Mouse (Mus musculus) right cerebral cortex, postnatal 14 days (tissue): ENCODE data around the gene Gm3285.
A peak's percentile ranks its signal among the peaks of the same experiment; 100 is the strongest.

Source experiments
- DNase-seq: peaks from one replicate; pipeline ENCODE4 v3.0.0; 2022

The Gm3285 gene

DNA sequence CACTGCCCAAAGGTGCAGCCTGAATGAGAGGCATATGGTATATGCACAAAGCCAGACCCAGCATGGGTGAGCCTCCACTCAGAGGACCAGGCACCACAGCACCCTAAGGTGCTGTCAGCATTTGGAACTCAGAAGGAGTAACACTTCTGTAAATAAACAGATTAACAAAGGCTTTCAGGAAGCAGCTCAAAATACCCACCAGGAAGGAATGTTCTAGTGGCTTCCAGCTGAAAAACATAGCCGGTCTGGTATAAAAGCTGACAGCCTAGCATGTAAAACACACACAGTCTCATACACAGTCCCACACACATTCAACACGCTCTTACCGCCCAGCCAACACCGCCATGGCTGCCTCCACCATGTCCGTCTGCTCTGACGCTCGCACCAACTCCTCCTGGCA is at the start of gene Gm3285:
TSS of gene Gm3285 (plus strand) at position 301 of the 400 bp plus-strand sequence.
- no peak for DNase-seq

DNA sequence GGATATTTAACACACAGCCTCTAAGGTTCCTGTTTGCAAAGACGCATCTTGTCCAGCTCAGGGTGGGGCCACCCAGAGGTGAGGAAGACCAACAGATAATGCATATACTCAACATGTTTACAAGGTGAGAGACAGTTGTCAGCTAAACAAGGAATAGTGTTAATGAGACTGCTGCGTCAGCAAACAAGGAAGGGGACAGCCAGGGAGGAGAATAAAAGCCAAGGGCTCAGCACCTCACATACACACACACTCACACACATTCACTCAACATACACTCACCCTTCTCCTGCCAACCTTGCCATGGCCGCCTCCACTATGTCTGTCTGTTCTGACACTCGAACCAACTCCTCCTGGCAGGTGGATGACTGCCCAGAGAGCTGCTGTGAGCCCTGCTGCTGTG is 47.4 kb upstream of the Gm3285 start, which contains the start of gene Gm2696:
TSS of gene Gm2696 (plus strand) at position 301 of the 400 bp plus-strand sequence.
- DNase-seq, result no peak

DNA sequence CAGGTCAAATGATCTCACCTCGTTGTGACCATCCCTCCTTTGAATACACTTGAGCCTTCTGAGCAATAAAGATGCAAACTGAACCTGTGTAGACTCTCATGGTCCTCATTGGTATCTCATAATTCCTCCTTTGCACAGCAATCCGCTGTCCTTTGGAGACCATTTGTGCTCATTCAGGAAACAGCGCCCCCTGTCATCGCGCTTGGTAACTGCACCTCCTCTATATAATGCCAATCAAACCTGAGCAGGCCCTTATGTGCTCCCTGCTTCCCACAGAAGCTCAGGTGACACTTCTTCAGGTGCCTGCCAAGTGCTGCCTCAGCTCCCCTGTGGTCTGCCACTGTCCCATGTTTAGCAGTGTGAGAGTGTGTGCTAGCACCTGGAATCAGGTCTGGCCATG is 46.3 kb upstream of the Gm3285 start:
- DNase-seq, result peak; percentile 37

DNA sequence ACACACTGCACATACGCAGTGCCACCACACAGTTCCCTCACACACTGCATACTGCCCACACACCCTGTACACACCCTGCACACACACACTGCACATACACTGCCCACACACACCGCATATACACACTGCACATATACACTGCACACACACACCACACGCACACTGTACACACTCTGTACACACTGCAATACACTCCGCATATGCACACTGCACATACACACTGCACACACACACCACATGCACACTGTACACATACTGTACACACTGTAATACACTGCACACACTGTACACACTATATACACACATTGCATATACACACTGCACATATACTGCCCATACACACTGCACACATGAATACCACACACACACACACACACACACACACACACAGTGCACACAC is 43.3 kb upstream of the Gm3285 start:
- no peak for DNase-seq

DNA sequence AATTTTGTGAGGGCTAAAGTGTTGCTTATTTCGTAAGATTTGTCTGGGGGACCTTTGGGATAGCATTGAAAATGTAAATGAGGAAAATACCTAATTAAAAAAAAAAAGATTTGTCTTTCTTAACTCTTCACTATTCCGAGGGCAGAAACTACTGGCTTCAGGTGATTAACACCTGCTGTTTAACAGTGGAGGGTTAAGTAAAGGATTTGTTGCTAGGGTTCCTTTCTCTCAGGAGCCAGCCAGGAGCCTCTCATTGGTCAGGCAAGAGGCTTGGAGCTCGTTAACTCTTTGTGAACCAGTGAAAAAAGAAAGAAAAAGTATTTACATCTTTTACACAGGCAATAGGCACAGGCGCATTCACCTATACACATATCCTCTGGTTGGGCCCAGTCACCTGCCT is 42.6 kb upstream of the Gm3285 start:
- DNase-seq, result no peak

DNA sequence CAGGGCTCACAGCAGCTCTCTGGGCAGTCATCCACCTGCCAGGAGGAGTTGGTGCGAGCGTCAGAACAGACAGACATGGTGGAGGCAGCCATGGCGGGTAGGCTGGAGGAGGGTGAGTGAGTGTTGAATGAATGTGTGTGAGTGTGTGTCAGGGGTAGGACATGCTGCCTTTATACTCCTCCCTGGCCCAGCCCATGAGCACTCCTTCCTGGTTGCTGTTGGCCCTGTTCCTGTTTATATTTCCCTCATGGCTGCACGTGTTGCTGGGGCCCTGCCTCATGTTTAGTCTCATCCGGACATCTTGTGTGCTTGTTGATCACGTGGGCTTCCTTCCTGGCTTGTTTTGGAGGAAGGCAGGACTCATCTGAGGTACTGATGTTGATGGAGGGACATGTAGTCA is 34.8 kb upstream of the Gm3285 start, which contains the start of gene Krtap10-4:
TSS of gene Krtap10-4 (minus strand) at position 145 of the 400 bp plus-strand sequence.
- no peak for DNase-seq

DNA sequence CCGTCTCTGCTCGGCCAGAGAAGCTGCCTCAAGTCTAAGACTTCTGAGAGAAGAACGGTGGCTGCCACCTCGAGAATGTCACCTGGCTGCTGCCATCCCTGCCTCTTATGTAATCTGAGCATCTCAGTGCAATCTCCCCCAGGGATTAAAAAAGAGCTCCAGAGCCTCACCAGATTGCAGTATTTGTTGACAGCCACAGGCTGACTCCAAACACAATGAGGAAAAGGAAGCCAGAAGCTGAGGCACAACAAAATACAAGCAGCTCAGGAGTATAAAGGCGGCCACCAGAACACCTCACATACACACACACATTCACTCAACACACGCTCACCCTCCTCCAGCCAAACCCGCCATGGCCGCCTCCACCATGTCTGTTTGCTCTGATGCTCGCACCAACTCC is 26.1 kb upstream of the Gm3285 start, which contains the start of gene Krtap10-10:
TSS of gene Krtap10-10 (plus strand) at position 301 of the 400 bp plus-strand sequence.
- DNase-seq, result no peak

DNA sequence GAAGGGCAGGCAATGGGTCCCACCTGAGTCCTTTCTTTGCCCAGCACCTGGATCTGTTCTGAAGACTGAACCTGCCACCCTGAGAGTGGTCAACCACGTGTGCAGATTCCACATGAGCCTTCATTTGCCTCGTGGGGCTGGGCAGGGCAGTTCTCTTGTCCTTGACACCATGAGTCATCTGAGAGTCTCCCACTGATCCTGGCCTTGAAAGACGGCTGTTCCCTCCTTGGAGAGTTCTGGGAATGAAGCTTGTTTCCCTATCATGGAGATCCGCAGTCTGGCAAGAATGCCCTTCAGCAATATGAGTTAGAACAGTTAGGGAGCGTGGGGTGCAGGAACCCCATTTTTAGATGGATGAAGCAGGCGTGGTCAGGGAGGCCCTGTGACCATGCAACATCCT is 22.8 kb upstream of the Gm3285 start:
- DNase-seq, result no peak

DNA sequence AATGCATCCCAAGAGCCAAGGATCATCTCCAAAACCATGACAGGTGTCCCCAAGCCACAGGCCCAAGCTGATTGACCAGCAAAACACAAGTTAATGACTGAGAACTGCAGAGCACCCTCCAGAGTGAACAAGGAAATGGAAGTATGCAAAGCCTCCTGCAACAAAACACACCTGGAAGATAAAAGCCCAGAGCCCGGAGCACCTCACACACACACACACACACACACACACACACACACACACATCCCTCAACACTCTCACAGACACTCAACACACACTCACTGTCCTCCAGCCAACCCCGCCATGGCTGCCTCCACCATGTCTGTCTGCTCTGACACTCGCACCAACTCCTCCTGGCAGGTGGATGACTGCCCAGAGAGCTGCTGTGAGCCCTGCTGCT is 15.3 kb upstream of the Gm3285 start, which contains the start of gene Gm36176:
TSS of gene Gm36176 (plus strand) at position 301 of the 400 bp plus-strand sequence.
- no peak for DNase-seq

DNA sequence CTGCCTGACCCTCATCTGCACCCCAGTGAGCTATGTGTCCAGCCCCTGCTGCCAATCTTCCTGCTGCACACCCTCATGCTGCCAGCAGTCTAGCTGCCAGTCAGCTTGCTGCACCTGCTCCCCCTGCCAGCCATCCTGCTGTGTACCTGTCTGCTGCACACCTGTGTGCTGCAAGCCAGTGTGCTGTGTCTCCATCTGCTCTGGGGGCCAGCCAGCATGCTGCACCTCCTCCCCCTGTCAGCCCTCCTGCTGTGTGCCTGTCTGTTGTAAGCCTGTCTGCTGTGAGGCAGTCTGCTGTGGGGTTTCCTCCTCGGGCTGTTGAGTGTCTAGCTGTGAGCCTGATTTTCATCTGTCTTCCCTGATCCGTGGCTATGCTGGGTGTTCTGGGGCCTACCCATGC is 14.8 kb upstream of the Gm3285 start:
- no peak for DNase-seq

DNA sequence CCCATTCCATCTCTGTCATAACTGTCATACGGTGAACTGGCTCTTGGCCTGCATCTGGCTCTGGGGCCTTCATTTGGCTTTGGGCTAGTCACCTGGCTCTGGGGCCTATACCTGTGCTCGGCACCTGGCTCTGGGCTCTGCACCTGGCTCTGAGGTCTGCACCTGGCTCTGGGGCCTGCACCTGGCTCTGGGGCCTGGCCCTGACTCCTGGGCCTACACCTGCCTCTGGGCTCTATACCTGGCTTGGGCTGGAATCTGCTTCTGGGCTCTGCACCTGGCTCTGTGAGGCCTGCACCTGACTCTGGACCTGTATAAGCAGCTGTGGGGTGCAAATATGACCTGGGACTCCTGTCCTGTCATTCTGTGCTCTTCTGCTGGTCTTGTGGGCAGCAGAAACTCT is 14.2 kb upstream of the Gm3285 start:
- no peak for DNase-seq

DNA sequence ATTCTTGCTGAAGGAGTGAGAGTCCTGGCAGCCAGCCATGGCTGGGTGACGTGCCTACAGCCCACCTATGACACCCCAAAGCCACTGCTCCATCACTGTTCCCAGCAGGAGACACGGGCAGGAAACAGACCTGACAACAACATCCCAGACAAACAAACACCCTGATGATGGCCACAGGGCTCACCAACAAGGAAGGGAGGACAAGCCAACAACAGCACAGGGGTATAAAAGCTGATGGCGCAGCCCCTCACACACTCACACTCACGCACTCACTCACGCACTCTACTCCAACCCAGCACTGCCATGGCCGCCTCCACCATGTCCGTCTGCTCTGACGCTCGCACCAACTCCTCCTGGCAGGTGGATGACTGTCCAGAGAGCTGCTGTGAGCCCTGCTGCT is 9.2 kb upstream of the Gm3285 start, which contains the start of gene Gm10318:
TSS of gene Gm10318 (plus strand) at position 301 of the 400 bp plus-strand sequence.
- no peak for DNase-seq

DNA sequence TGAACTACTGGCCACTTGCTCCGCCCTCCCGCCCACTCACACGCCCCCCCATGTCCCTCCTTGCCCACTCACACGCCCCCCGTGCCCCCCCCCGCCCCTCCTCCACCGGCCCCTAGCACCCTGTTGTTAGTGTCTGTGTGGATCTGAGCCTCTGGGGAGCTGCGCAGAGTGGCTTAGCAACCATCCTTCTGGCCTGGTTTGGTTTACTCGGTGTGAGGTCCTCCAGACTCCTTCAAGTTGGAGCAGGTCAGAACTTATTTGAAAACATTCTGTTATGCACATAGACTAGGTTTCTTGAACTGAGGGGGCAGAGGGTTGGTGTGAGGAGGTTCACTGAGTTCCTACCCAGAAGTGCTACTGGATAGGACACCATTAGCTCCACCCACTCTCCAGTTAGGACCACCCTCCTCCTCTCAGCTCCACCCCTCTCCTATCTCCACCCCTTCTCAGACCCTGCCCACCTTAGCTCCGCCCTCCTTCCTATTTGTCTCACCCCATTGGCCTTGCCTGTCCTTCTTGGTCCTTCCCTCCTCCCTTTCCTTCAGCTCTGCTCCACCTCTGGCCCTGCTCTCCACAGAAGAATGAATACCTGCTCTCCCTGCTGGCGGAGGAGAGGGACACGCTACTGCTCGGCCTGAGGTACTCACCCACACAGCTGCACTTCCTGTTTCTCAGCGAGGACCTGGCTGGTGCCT is 2.4 kb downstream of the Gm3285 start:
- DNase-seq, result no peak

DNA sequence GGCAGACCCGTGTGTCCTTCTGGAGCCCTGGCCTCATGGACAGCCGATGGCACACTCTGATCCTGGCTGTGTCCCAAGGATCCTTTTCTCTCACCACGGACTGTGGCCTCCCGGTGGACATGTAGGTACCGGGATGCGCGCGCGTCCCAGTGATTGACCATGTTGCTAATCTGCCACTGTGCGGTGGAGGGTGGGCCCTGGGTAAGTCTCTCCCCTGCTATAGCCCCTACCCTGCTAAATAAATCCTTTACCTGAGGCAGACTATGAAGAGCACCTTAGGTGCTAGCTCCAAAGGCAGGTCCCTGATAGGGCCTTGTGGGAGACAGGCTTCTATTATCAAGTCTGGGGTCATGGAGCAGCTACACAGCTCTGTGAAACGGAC is 3.0 kb downstream of the Gm3285 start:
- no peak for DNase-seq

DNA sequence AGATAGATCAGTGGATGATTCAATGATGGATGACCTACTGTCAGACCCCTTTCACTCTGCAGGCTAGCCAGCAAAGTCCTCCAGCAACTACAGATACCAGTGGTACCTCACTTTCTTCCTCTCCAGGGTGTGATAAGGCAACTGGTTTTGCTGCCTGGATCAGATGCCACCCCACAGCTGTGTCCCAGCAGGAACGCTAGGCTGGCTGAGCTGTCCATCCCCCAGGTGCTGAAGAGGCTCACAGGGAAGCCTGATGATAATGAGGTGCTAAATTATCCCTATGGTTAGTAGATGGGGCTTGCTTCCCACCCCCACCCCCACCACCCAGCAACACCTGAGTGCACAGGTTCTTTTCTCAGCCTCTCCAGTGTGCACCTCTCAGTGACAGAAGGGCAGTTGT is 5.8 kb downstream of the Gm3285 start:
- no peak for DNase-seq

DNA sequence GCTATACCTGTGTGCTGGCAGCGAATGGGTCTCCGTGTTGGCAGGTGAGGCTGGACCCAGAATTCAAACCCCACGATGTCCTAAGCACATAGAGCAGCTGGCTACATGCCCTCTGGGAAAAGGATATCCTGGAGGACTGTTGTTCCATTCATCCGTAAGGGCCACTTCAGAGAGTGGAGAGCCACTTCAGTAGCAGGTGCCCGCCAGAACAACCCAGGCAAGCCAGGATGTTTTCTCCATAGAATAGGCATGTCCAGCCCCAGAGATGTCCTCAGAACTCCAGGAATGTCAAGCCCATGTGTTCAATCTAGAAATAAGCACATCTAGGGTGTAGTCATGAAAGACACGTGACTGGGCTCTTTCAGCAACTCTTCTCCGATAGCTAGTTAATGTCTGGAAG is 7.9 kb downstream of the Gm3285 start:
- DNase-seq, result no peak

DNA sequence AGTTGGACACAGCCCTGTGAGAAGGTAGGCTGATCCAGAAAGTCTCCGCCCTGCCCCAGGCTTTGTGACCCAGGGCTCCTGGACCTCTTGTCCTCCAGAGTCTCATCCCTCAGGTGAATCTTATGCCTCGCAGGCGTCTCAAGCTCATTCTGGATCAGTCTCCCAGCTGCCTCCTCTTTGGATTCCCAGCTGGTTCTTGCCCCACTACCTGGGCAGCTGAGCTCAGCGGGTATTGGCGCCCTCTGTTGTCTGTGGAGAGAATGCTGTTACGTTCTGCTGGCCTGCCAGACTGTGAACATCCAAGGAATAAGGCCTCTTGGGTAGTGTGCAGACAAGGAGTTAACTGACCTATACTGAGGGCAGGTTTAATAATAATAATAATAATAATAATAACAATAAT is 17.2 kb downstream of the Gm3285 start:
- DNase-seq, result no peak

DNA sequence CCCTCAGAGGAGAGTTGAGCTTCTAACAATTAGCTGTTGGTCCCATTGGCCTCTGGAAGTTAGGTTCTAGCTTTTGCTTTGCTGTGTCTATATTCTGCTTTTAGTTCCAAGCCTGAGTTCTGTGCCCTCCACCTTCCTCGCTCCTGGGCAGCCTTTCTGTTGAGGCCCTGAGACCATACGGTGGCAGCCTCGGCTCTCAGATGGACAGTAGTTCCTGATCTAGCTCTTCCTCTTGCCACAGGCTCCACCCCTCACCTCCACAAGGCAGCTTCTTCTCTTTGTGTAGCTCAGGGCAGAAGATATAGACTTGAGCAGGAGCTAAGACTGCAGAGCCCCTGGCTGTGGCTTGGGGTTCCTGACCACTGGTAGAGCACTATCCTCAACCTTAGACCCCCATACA is 18.5 kb downstream of the Gm3285 start:
- no peak for DNase-seq

DNA sequence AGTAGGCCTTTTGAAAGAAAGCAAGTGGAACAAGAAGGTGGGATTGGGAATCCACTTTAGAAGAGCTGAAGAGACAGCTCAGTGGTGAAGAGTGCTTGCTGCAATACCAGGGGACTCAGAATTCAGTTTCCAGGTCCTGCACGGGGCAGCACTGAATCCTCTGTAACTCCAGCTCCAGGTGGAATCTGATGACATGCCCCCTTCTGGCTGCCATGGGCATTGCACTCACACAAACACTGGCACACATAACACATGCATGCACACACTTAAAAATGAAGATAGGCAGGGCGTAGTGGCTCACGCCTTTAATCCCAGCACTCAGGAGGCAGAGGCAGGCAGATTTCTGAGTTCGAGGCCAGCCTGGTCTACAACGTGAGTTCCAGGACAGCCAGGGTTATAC is 20.8 kb downstream of the Gm3285 start:
- no peak for DNase-seq

DNA sequence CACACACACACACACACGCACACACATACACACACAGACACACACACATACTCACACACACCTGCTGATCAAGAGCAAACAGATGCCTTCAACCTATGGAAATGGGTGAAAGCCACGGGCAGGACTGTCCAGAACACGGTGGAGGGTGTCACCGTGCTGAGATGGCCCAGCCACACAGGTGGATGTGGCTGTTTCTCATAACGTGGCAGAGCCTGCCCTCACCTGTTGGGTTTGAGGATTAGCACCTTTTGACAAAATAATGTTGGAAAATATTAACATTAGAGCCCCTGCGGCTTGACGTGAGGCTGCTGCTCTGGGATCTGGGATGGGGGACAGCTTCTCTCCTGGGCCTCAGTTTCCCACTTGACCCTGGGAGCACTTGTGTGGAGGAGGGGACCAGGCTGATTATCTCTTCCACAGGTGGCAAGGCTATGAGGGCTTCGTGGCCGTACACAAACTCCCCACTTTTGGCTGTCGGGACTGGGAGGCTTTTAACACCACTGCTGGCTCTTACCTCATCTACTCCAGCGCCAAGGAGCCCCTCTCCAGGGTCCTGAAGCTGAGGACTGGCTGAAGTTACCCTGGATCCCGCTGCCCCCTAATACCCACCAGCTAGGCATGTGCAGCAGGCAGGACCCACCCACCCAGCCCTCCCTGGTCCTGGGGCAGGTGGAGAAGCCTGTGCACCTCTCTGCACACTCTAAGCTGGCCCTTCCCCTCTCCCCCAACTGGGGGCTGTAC is 24.4 kb downstream of the Gm3285 start:
- DNase-seq, result no peak

DNA sequence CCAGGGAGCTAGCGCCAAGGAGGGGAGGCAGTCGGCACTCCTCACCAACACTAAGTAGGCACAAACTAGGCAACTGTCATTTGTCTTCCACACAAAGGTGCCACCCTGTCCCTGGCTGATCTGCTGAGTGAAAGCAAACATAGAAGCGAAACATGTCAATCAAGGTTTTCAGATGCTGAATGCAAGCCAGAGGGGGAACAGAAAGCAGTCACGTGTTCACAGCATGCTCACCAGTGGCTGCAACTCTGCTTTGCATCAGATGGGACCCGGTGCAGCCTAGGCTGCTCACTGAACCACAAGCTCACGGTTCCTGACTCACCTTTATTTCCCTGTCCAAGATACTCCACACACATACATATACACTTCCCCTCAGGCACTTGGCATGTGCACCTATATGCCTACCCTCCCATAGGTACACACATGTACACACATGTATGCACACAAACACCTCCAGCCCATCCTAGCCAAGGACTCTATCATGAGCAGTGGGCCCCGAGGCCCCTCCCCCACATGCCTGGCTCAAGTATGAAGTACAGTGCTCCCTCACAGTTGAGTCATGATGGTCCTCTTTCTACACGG is 29.3 kb downstream of the Gm3285 start:
- no peak for DNase-seq

DNA sequence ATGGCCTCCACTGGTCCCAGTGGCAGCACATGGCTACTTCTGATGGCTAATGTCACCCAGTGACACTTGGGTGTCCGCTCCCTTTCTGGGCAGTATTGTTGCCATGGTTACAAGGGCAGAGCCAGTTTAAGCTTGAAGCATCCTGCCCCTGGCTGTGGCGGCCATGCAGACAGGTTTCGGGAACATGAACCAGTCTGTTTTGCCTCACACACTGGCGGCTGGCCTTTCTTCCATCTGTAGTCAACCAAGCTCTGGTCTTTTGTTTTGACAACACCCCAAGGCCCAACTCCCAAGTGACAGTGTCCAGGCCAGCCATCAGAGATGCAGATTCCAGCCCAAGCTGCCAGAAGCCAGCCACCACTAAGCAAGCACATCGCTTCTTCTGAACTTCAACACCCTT is 33.8 kb downstream of the Gm3285 start:
- no peak for DNase-seq

DNA sequence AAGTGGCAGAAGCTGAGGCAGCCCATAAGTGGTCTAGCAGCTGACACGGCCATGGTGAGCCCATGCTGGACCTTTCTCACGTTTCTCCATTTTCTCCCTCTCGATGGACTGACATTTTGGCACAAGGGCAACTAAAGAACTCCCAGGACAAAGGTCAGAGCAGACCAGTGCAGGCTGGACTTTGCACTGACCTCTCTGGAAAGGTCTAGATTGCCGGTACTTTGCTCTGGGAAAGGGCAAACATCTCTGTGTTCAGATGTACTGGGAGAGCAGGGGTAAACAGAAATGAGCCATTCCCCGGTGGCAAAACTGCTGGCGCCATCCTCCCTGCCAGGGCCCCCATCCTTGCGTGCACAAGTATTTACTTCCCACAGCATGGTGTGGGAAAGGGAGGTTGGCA is 38.4 kb downstream of the Gm3285 start:
- DNase-seq, result no peak
